Mouse (Mus musculus) layer of hippocampus, postnatal 36 days (tissue): ENCODE data around the gene Wdr63. TPM values are rescaled to one million over a fixed set of nuclear protein-coding genes. Genes with fewer than 3 reads are reported as not detected.

Experiments used
- DNase-seq, 2 experiments: peaks; one replicate each; pipeline ENCODE4 v3.0.0; 2022
- total RNA-seq, 2 experiments: library from RNA; stranded (reverse); gene quantifications; 2 replicates each; pipeline ENCODE4 v1.2.3; 2021

Gene Wdr63
- total RNA-seq, result under 1 TPM; 0.60 to 0.99 TPM

GRCm38 (mm10) chr3:146107921-146108571 is at the start of gene Wdr63:
Gene Wdr63 (minus strand): TSS chr3:146108130.
- peak; percentile 36 to 55 for DNase-seq

DNA sequence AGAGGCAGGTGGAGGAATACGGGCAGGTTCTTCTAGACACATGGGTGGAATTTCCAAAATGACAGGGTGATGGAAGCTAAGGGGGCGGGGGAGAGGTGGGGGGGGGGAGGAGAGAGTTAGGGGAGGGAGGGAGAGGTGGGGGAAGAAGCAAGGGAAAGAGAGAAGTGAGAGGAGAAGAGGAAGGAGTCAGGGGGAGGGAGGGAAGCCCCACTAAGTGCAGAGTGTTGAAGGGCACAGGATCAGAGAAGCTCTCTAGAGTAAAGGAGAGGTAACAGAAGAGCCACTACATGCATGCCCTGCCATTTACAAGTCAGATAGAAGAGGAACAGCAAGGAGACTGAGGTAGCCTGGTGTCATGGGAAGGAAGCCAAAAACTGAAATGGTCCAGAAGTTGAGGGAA is 48.9 kb upstream of the Wdr63 start:
- no peak for DNase-seq

DNA sequence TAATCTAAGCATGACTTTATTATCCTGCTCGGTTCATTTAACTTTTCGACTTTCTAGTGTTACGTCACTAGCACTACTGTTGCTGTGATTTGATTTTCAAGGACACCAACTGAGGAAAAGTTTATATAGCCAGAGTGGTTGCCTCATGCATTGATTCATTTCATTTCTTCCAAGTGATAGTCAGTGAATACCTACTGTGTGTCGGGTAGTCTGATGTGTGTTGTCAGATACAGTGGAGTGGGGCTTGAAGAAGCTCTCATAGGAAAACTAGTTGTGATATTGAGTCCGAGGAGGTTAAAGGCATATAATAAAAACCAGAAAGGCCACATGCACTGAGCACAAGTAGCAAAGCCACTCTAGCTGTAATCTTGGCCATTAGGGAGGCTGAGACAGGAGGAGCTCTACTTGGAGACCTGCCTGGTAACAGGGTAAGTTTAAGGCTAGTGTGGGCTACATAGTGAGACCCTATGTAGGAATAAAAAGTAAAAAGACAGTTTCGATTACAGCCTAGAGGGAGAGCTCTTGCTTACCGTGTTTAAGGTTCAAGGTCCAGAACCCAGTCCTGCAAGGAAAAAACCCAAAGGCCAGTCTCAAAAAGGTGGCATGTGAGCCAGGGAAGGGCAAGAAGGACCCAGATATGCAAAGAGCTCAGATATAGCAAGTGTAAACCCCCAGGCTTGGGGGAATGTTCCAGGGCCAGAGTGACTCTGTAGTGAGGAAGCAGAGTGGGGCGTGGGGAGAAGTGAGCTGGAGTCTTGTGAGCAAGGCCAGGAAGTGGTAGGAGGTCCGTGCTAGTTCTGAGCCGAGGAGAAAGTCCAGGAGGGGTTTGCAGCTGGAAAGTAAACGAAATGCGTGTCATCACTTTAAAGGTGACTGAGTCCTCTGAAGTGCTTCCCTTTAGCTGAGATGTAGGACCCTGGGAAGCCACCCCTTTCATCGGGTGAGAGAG is 48.0 kb upstream of the Wdr63 start:
- no peak for DNase-seq

GRCm38 (mm10) chr3:146153862-146154611 is 46.1 kb upstream of the Wdr63 start:
- DNase-seq, result no peak

DNA sequence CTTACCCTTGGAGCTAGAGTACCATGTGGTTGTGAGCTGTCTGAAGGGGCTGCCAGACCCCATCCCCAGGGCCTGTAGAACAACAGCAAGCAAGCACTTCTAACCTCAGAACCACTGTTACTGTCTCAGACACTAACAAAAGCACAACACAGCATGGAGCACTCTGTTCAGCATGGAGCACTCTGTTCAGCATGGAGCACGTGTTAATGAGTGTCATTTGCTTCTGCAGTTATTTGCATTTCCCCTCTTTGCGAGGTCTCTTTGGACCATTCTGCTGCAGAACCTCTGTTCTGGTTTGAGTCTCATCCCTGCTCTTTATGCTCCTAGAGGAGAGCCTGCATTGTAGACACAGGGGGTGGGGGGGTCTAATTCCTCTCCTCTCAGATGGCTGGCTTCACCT is 45.0 kb upstream of the Wdr63 start:
- DNase-seq, result no peak

DNA sequence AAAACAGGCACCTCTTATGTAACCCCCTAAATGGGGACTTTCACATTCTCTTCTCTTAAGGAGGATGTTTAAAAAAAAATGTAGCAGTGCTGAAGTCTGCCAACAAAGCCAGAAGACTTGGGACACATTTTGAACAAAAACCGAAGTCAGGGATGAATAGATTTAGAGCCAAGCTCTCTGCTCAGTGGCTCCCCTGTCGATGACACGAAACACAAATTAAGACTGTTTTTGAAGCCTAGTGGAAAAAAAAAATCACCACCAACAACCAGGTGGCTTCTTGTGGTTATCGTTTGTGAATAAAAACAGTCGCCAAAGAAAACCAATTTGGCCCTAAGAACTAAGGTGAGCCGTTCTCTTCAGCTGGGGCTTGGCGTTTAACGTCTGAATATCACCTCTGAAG is 44.4 kb upstream of the Wdr63 start:
- DNase-seq, result no peak

DNA sequence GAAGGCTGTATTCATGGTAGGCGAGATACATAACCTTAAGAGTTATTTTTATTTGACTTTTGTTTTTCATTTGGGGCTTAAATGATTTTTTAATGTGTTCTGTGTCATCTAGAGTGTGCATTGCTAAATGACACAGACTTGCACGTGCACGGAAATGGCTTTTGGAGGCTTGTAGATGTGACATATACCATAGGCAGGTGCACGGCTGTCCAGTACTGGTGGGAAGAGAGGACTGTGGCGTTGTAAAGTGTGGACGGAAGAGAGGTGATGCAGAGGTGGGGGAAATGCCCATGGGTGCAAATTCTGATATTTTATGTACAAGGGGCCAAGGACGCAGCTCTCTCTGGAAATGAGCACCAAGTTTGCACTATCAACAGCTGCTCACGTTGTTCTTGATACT is 43.8 kb upstream of the Wdr63 start:
- DNase-seq, result no peak

DNA sequence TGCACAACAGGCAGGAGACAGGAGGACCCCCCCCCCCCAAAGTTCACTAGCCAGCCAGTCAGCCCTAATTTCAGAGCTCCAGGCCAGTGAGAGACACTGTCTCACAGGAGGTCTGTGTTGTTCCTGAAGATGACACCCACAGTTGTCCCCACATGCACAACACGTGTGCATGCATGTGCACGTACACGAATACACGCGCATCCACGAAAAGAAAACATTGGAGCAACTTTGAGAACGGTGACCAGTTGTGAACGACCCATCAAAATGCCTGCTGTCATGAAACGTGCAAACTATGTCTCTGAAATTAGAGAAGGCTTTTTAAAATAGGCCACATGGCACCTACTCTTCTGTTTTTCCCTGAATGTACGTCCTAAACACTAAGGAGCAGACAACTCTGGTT is 43.4 kb upstream of the Wdr63 start:
- no peak for DNase-seq

GRCm38 (mm10) chr3:146150560-146150959 is 42.6 kb upstream of the Wdr63 start:
- DNase-seq, result no peak

GRCm38 (mm10) chr3:146150058-146150400 is 42.1 kb upstream of the Wdr63 start:
- no peak for DNase-seq

DNA sequence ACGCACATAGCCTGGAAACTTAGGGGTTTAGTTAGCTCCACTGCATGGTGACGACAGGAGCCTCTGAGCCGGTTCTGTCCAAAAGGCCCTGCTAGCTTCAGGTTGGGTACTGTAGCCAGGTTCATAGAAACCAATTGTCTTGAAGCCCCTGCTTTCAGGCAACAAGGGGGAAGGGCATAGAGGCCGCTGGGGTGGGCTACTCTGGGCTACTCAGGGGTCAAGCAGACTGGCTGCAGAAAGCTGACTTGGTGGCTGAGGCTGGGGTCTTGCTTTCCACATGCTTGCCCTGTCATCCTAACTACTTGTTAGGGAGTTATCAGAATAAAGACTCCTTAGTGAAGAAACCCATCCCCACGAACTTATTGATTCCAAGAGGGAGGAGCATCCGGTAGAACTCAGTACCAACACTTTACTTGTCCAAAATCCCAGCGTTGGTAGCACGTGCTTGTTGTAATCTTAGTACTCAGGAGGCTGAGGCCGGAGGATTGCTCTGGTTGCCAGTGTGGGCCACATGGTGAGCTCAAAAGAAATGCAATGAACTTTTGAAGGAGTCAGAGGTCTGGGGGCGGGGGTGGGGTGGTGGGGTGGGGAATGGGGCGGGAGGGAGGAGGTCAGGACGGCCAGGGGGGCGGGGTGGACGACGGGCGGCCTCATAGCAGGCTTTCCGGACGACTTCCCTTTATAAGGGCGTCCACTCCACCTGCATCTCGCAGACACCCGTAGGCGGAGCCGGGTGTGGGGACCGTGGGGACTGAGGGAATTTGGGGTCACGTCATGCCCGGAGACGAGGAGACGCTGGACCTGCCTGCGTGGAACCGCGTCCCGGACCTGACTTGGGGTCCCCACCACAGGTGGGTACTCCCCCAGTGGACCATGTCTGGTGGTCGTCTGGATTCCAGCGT is 41.5 kb upstream of the Wdr63 start, which contains the start of gene Mcoln2:
Gene Mcoln2, plus strand, starts transcription at position 678 of the 902 bp plus-strand sequence.
- DNase-seq, result no peak

DNA sequence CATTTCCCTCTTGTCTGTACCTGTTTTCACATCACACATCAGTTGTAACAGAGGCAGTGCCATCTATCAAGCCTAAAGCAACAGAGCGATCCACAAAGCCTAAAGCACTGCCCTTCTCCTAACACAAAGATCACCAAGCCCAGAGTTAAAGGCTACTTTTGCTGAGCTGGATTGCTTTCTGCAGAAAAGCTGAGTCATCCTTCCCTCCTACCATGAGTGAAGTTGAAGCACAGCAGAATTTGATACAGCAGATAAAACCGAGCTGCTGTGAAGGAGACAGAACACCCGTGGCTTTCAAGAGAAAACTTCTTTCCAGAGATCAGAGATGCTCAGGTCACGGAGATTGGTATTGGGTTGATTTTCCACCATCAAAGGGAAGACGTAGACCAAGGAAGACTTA is 38.2 kb upstream of the Wdr63 start:
- DNase-seq, result no peak

DNA sequence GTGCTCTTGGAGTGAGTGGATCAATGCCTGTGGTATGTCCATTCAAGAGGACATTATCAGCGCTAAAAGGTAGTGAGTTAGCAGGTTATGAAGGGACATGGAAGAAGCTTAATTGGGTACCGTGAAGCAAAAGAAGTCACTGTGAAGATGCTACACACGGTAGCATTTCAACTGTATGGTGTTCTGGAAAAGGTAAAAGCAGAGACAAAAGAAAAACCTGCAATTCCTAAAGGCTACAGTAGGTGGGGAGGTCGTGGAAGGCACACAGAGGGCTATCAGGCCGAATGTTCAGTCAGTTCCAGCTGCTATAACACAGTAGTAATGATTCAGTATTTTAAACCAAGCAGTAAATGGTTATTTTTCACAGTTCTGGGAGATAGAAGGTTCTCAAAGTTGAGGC is 37.6 kb upstream of the Wdr63 start:
- DNase-seq, result no peak

GRCm38 (mm10) chr3:146142523-146142922 is 34.6 kb upstream of the Wdr63 start:
- DNase-seq, result no peak

GRCm38 (mm10) chr3:146140276-146140675 is 32.3 kb upstream of the Wdr63 start:
- no peak for DNase-seq

DNA sequence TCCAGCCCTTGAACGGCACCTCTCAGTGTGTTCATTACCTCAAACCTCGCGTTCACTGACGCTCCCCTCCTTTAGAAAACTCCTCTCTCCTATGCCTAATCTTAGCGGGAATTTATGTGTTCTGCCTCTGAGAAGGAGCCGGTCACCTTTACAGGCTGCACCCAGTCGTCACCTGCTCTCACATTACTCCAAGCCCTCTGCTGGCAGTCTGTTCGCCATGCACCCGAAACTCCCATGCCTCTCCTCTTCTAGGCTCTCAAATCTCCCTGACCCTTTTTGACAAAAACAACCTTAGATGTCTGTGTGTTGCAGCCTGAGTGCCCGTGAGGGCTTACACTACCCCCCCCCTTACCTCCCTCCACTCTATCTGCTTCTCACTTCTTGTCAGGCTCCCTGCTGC is 28.5 kb upstream of the Wdr63 start:
- no peak for DNase-seq

DNA sequence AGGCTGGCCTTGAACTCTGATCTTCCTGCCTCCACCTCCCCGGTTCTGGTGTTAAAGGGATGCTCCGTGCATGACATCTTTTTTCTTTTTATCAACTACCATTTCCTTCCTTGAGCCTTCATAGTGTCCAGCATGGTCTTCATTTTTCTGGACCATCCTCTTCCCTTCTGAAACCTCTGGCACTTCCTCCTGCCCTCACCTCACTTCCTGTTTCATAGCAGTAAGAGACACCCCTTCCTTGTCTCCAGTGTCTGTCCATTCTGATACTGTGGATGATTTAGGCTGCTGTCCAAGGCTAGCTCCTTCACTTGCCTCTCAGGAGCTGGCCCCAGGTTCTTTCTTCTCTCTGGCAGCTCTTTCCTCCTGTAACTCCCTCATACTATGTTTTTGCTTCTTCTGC is 27.5 kb upstream of the Wdr63 start:
- no peak for DNase-seq

- DNase-seq, result no peak
Observed at GRCm38 (mm10) chr3:146134834-146135233, 26.9 kb upstream of the Wdr63 start.

DNA sequence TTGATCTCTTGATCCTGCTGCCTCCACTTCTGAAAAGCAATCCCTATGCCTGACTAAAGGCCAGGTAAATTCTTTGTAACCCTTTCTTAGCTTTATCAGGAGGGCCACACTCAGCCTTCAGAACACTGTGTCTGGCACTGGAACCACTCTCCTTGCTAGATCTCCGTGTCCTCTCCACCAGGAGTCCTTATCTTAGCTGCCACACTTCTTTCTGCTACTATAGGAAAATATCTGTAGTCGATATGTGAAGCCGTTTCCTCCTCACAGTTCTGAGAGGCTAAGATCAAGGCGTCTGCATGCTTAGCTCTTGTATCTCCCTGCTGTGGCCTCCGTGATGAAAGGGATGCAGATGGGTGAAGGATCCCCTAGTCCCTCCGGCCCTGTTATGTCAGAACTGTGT is 19.3 kb upstream of the Wdr63 start:
- no peak for DNase-seq

- no peak for DNase-seq
Observed at GRCm38 (mm10) chr3:146123464-146123825, 15.5 kb upstream of the Wdr63 start.

DNA sequence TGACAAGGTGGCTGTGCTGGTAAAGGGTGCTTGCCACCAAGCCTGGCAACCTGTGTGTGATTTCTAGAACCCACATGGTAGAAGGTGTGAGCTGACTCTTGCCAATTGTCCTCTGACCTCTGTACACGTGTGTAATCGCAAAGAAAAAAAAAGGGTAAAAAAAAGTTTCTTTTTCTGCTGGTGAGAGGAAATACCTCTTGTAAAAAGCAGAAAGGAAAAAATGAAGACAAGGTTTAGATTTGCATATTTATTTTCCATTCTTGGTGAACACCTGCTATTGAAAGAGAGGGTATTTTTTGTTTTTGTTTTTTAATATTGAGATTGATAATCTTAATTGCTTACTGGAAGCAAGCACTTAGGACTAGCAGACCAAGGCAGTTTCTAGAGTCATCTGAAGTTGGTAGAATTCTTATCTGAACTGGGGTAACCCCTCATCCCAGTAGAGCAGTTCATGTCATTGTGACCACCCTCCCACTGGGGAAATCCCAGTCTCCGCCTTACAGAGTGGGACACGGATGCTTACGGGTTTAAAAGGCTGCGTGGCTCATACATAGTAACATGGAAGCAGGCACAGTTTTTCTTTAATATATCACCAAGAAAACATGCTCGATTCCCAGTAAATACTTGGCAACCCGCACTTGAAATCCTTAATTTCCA is 15.0 kb upstream of the Wdr63 start:
- no peak for DNase-seq

GRCm38 (mm10) chr3:146122125-146122420 is 14.1 kb upstream of the Wdr63 start:
- DNase-seq, result no peak
